Mouse (Mus musculus) myocyte (in vitro differentiated cells): ENCODE data around the gene Tcp11.

ENCODE experiments used
- E2F4 ChIP-seq: IDR thresholded peaks from one replicate; pipeline ENCODE4 v1.6.1; 2011; ENCODE audit warnings: mild to moderate bottlenecking, control low read depth, moderate library complexity; ENCODE audit not compliant: insufficient read depth
- MAX ChIP-seq: IDR thresholded peaks from one replicate; pipeline ENCODE4 v1.6.1; 2011; ENCODE audit warnings: low read depth, mild to moderate bottlenecking, control low read depth
- POLR2A ChIP-seq: IDR thresholded peaks from one replicate; pipeline ENCODE4 v1.6.1; 2011; ENCODE audit warnings: low read depth, mild to moderate bottlenecking, control low read depth, moderate library complexity; ENCODE audit not compliant: insufficient read length
- POLR2AphosphoS2 ChIP-seq: IDR thresholded peaks from one replicate; pipeline ENCODE4 v1.6.1; 2011; ENCODE audit warnings: low read depth, control low read depth; ENCODE audit not compliant: insufficient read length
- TCF12 ChIP-seq: IDR thresholded peaks from one replicate; pipeline ENCODE4 v1.6.1; 2011; ENCODE audit warnings: mild to moderate bottlenecking, control low read depth; ENCODE audit not compliant: poor library complexity, insufficient read depth, severe bottlenecking
- TCF3 ChIP-seq: IDR thresholded peaks from one replicate; pipeline ENCODE4 v1.6.1; 2011; ENCODE audit warnings: low read depth, control low read depth; ENCODE audit not compliant: insufficient read length

GRCm38 (mm10) chr17:28029308-28029707 lies 51.1 kb downstream of the Tcp11 start:
- TF ChIP-seq MAX: no peak
- TF ChIP-seq POLR2A: no peak
- no peak for TF ChIP-seq TCF12
- TF ChIP-seq TCF3: no peak
- no peak for TF ChIP-seq POLR2AphosphoS2
- TF ChIP-seq E2F4: no peak
